Mouse (Mus musculus) midbrain, embryonic 16.5 days (tissue): ENCODE data around the gene Kcnj1. TPM values are rescaled to one million over a fixed set of nuclear protein-coding genes. Genes with fewer than 3 reads are reported as not detected.

Experiments used
- ATAC-seq: fragments of 200-750 bp; cut with Nextera tagmentation; 2 replicates; pipeline ENCODE4 v1.8.0; 2017; ENCODE audit warnings: moderate TSS enrichment
- H3K27ac ChIP-seq: fragments of 300-500 bp; sonication (generic); 2 replicates; pipeline ENCODE4 v1.5.1; 2014; ENCODE audit warnings: mild to moderate bottlenecking, low read length, mixed read lengths
- H3K27me3 ChIP-seq: fragments of 300-500 bp; sonication (generic); 2 replicates; pipeline ENCODE4 v1.6.1; 2014; ENCODE audit warnings: low read depth, low read length, mixed read lengths; ENCODE audit not compliant: control insufficient read depth, insufficient read depth
- H3K36me3 ChIP-seq: fragments of 300-500 bp; sonication (generic); 2 replicates; pipeline ENCODE4 v1.6.1; 2014; ENCODE audit warnings: mild to moderate bottlenecking, low read length, moderate library complexity, mixed read lengths; ENCODE audit not compliant: control insufficient read depth, insufficient read depth
- H3K4me1 ChIP-seq: fragments of 300-500 bp; sonication (generic); 2 replicates; pipeline ENCODE4 v1.6.1; 2014; ENCODE audit warnings: mild to moderate bottlenecking, low read length, mixed read lengths; ENCODE audit not compliant: control insufficient read depth, insufficient read depth
- H3K4me2 ChIP-seq: fragments of 300-500 bp; sonication (generic); 2 replicates; pipeline ENCODE4 v1.6.1; 2014; ENCODE audit warnings: mild to moderate bottlenecking, low read length, mixed read lengths
- H3K4me3 ChIP-seq: fragments of 300-500 bp; sonication (generic); 2 replicates; pipeline ENCODE4 v1.5.1; 2014; ENCODE audit warnings: low read depth, mild to moderate bottlenecking, low read length, moderate library complexity, mixed read lengths
- H3K9ac ChIP-seq: fragments of 300-500 bp; sonication (generic); 2 replicates; pipeline ENCODE4 v1.6.1; 2014; ENCODE audit warnings: low read depth, low read length, mixed read lengths
- H3K9me3 ChIP-seq: fragments of 300-500 bp; sonication (generic); replicated peaks from 2 replicates; pipeline ENCODE4 v1.6.1; 2014; ENCODE audit warnings: mild to moderate bottlenecking, low read length, mixed read lengths; ENCODE audit not compliant: control insufficient read depth, poor library complexity, severe bottlenecking
- WGBS: fragments of 180-500 bp; shearing (Covaris S2); extraction: QIAGEN DNeasy Blood & Tissue Kit; methylation state at CpG from one replicate; pipeline ENCODE4 v1.1.7; 2014; 5-methylcytosine and 5-hydroxymethylcytosine counted together
- polyA plus RNA-seq: library from polyadenylated mRNA; unstranded; fragments of >200 nt; fragmentation: Nextera tagmentation; extraction: Ambion mirVana; gene quantifications from 2 replicates; pipeline ENCODE4 v1.2.1, GENCODE M21; 2015

Gene Kcnj1
- polyA plus RNA-seq, 1 experiment from 2014 or later, result not detected

GRCm38 (mm10) chr9:32420711-32421110 lies 48.4 kb downstream of the Kcnj1 start:
- H3K9me3 ChIP-seq, result no peaks in the 10 kb centered on the region
- H3K4me2 ChIP-seq, result no peak overlapping the region
- no peak for ATAC-seq
- no peak overlapping the region for H3K4me3 ChIP-seq
- 0 out of 2 replicates have a peak, but pooled peaks cover 2% of the 10 kb centered on the region for H3K4me1 ChIP-seq
- H3K36me3 ChIP-seq, result no peaks in the 10 kb centered on the region
- no peaks in the 10 kb centered on the region for H3K27me3 ChIP-seq
- H3K27ac ChIP-seq, result no peak overlapping the region
- no peak overlapping the region for H3K9ac ChIP-seq

GRCm38 (mm10) chr9:32425321-32425720 lies 53.0 kb downstream of the Kcnj1 start:
- no peak overlapping the region for H3K4me2 ChIP-seq
- no peaks in the 10 kb centered on the region for H3K27me3 ChIP-seq
- ATAC-seq, result no peak
- no peak overlapping the region for H3K9ac ChIP-seq
- no peaks in the 10 kb centered on the region for H3K36me3 ChIP-seq
- H3K4me3 ChIP-seq, result no peak overlapping the region
- H3K27ac ChIP-seq, result no peak overlapping the region
- H3K9me3 ChIP-seq, result no peaks in the 10 kb centered on the region
- WGBS, result 75% methylated on average over 7 of the region's 7 CpGs
- no peaks in the 10 kb centered on the region for H3K4me1 ChIP-seq

- Histone ChIP-seq H3K4me1 (no peaks in the 10 kb centered on the region), H3K27ac (no peak overlapping the region), H3K36me3 (no peaks in the 10 kb centered on the region), H3K27me3 (no peaks in the 10 kb centered on the region), H3K4me2 (no peak overlapping the region), H3K9me3 (no peaks in the 10 kb centered on the region), H3K4me3 (no peak overlapping the region), H3K9ac (no peak overlapping the region)
- ATAC-seq, result no peak
- 86% methylated on average over 3 of the region's 3 CpGs for WGBS
These were observed 58.8 kb downstream of the Kcnj1 start for GRCm38 (mm10) chr9:32431061-32431460.

GRCm38 (mm10) chr9:32434241-32435213 lies 62.2 kb downstream of the Kcnj1 start:
- peak; percentile 64; the same call in 1 of the 2 replicates for ATAC-seq
- 52% methylated on average over 19 of the region's 19 CpGs for WGBS
- no peaks in the 10 kb centered on the region for H3K27me3 ChIP-seq
- no peak overlapping the region for H3K4me2 ChIP-seq
- no peaks in the 10 kb centered on the region for H3K36me3 ChIP-seq
- no peak overlapping the region for H3K4me3 ChIP-seq
- H3K9me3 ChIP-seq, result no peaks in the 10 kb centered on the region
- no peaks in the 10 kb centered on the region for H3K4me1 ChIP-seq
- no peak overlapping the region for H3K27ac ChIP-seq
- no peak overlapping the region for H3K9ac ChIP-seq

GRCm38 (mm10) chr9:32443115-32443514 lies 70.8 kb downstream of the Kcnj1 start:
- Histone ChIP-seq H3K27me3 (no peaks in the 10 kb centered on the region), H3K9ac (no peak overlapping the region), H3K9me3 (no peaks in the 10 kb centered on the region), H3K4me1 (no peaks in the 10 kb centered on the region), H3K4me2 (no peak overlapping the region), H3K36me3 (no peaks in the 10 kb centered on the region), H3K27ac (no peak overlapping the region), H3K4me3 (no peak overlapping the region)
- WGBS, result 71% methylated on average over 3 of the region's 3 CpGs
- no peak for ATAC-seq

DNA sequence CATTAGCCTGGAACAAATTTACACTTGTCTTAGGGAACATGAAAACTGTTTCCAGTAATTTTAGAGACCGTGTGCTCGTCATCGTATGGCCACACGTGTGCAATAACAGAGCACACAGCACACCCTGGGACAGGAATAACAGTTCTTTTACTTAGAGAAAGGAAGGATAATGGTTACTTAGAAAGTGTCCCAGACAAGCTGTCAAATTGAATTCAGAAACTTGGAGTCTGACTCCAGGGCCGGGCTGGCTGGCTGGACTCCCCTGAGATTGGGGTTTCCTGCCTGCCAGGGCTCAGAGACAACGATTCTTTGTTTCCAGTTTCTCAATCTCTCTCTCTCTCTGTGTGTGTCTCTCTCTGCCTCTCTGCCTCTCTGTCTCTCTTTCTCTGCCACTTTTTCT lies 71.5 kb downstream of the Kcnj1 start:
- no peak overlapping the region for H3K4me3 ChIP-seq
- ATAC-seq, result no peak
- no peak overlapping the region for H3K4me2 ChIP-seq
- WGBS, result 39% methylated on average over 6 of the region's 6 CpGs
- H3K36me3 ChIP-seq, result no peaks in the 10 kb centered on the region
- H3K9ac ChIP-seq, result no peak overlapping the region
- no peaks in the 10 kb centered on the region for H3K9me3 ChIP-seq
- no peaks in the 10 kb centered on the region for H3K27me3 ChIP-seq
- no peaks in the 10 kb centered on the region for H3K4me1 ChIP-seq
- H3K27ac ChIP-seq, result no peak overlapping the region

GRCm38 (mm10) chr9:32444453-32445201 lies 72.3 kb downstream of the Kcnj1 start:
- Histone ChIP-seq H3K36me3 (no peaks in the 10 kb centered on the region), H3K27ac (no peak overlapping the region), H3K4me2 (no peak overlapping the region), H3K9ac (no peak overlapping the region), H3K27me3 (no peaks in the 10 kb centered on the region), H3K9me3 (no peaks in the 10 kb centered on the region), H3K4me3 (no peak overlapping the region), H3K4me1 (no peaks in the 10 kb centered on the region)
- no peak for ATAC-seq
- WGBS, result 80% methylated on average over 6 of the region's 6 CpGs

- Histone ChIP-seq H3K4me2 (no peak overlapping the region), H3K4me1 (no peaks in the 10 kb centered on the region), H3K27ac (no peak overlapping the region), H3K9me3 (no peaks in the 10 kb centered on the region), H3K36me3 (no peaks in the 10 kb centered on the region), H3K4me3 (no peak overlapping the region), H3K9ac (no peak overlapping the region), H3K27me3 (no peaks in the 10 kb centered on the region)
- 64% methylated on average over 3 of the region's 3 CpGs for WGBS
- ATAC-seq, result no peak
These were observed 73.5 kb downstream of the Kcnj1 start for GRCm38 (mm10) chr9:32445789-32446188.

- Histone ChIP-seq H3K4me2 (no peak overlapping the region), H3K27ac (no peak overlapping the region), H3K27me3 (no peaks in the 10 kb centered on the region), H3K4me1 (no peaks in the 10 kb centered on the region), H3K9me3 (no peaks in the 10 kb centered on the region), H3K36me3 (no peaks in the 10 kb centered on the region), H3K9ac (no peak overlapping the region), H3K4me3 (no peak overlapping the region)
- ATAC-seq, result no peak
- WGBS, result 75% methylated on average over 5 of the region's 5 CpGs
These were observed 76.5 kb downstream of the Kcnj1 start for GRCm38 (mm10) chr9:32448766-32449165.
